Mouse (Mus musculus) right cerebral cortex, postnatal 36 days (tissue): ENCODE data around the gene Pou3f3.

Experiments used
- DNase-seq, 2 experiments: peaks; one replicate each; pipeline ENCODE4 v3.0.0; 2022; ENCODE audit warnings: low spot score in 2 of 2, mixed read lengths in 1 of 2

The Pou3f3 gene

GRCm38 (mm10) chr1:42710234-42710633 is 14.7 kb downstream of the Pou3f3 start:
- no peak for DNase-seq

GRCm38 (mm10) chr1:42710995-42711394 is 15.4 kb downstream of the Pou3f3 start:
- no peak for DNase-seq

DNA sequence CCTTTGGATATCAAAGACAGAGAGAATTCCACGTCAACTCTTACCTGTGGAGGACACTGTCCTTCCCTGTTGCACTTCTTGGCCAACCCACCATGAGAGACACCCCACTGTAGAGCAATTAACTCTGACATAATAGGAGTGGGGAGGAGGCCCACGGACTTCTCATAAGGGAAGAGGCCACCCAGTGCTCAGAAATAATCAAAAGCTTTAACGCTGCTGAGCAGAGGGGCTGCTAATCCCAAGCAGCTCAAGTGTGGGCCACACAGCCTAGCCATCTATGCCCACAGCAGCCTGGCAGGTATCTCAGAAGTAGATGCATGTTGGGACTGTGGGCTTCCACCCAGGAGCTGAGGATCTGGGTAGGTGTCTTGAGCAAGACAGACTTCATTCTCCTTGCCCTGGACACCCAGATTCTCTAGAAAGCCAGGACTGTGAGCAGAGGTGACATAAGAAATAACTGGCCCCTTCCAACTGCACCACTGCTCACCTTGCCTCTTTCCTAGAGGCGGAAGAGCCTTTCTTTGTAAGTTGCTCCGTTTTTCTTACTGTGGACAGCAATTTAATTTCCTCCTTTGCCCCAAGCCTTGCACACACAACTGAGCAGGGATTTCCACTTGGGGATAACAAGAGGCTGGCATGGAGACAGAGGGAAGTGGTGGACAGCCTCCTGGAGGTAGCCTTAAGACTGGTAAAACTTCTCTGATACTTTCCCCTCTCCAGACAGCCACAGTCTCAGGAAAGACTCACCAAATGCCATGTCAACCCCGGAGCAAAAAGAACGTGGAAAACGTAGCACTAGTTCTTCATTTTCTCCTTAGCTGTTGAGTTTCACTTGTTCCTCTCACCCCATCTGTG is 16.1 kb downstream of the Pou3f3 start:
- no peak for DNase-seq

DNA sequence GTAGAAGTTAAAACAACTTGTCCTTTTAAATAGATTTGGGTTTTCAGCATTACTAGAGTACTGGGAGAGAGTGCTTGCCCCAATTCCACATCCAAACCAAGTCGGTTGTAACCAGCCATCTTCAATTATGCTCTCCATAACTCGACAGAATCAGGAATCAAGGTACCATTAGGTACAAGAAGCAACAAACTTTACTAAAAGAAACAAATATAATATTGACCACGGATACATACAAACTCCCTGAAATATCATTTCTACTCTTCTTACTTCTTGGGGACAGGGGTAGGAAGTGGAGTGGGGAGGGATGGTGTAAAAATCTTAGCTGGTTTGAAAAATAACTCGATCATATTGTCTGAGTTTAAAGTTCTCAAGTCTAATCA is 16.7 kb downstream of the Pou3f3 start:
- DNase-seq: no peak

- no peak for DNase-seq
These were observed 17.8 kb downstream of the Pou3f3 start for GRCm38 (mm10) chr1:42713104-42713932.

- DNase-seq: peak in 1 of 2 experiments; percentile 43
These were observed 18.7 kb downstream of the Pou3f3 start for GRCm38 (mm10) chr1:42714016-42714931.

DNA sequence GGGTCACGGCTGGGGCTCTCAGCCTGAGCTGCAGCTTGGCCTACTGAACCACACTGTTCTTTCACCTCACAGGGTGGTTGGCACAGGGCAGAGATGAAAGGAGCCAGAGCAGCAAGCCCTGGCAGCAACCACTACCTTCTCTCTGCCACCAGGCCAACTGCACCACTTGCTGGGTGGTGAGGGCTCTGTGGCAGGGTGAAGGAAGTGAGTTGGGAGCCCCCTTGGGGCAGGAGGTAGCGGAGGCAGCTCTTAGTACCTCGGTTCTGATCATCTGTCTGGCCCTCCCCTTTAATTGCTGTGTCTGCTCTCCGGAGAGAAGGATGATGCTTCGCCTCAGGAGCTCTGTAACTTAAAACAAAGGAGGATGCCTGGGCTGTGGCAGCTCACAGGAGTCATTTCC is 23.0 kb downstream of the Pou3f3 start:
- no peak for DNase-seq

DNA sequence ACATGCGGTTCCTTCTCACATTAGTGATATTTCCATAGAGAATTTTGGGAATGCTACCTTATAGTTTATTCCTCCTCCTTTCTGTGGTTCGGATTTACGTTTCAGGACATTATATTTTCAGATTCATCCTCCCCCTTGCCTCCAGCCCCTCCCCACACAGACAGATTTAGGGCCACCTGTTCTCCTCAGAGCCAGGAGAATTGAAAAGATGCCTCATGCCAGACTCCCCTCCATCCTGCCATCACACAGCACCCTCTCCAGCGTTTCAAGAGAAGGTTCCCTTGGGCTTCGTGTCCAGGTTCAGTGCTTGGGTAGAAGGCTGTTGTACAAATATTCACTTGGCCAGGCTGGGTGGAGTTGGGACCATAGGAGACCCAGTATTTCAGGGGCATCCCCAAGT is 25.8 kb downstream of the Pou3f3 start:
- DNase-seq: no peak

DNA sequence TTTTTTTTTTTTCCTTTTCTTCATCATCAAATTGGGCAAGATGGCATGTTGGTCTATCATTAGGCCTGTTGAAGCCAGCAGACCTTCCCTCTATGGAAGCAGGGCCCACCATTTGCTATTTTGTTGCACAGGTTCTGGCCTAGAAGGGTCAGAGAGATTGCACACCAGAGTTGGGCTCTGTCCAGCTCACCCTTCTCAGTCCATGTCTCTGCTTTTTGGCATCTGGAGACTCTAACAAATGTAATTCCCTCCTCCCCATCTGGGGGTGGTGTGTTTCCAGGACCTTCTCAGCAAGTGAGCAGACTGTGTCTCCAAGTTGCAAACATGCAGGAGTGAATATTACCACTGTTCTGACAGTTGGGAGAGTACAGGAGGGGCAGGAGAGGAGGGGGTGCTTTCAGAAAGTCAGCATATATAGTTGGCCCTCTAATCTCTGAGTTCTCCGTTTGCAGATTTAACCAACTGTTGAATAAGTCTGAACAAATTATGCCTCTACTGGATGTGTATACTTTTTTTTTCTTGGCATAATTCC is 28.3 kb downstream of the Pou3f3 start:
- DNase-seq: no peak

DNA sequence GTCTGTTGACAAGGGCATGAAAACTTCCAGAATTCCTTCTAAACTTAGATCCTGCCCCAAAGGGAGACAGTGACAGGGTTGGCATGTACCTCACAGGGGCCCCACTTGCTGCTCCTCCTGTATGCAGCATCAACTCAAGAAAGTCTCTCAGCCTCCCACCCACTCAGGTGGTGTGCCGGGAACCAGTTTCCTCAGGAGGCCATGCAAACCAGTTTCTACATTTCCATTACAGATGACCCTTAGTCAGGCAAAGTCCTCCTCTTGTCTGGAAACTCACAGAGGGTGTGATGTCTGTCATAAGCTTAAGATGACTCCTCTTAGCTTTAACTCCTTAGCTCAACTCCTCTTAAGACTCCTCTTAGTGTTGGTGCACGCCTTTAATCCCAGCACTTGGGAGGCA is 29.3 kb downstream of the Pou3f3 start:
- no peak for DNase-seq

GRCm38 (mm10) chr1:42727161-42727560 is 31.6 kb downstream of the Pou3f3 start:
- DNase-seq: no peak

- peak in 1 of 2 experiments; percentile 53 for DNase-seq
These were observed 32.1 kb downstream of the Pou3f3 start for GRCm38 (mm10) chr1:42727676-42728075.

DNA sequence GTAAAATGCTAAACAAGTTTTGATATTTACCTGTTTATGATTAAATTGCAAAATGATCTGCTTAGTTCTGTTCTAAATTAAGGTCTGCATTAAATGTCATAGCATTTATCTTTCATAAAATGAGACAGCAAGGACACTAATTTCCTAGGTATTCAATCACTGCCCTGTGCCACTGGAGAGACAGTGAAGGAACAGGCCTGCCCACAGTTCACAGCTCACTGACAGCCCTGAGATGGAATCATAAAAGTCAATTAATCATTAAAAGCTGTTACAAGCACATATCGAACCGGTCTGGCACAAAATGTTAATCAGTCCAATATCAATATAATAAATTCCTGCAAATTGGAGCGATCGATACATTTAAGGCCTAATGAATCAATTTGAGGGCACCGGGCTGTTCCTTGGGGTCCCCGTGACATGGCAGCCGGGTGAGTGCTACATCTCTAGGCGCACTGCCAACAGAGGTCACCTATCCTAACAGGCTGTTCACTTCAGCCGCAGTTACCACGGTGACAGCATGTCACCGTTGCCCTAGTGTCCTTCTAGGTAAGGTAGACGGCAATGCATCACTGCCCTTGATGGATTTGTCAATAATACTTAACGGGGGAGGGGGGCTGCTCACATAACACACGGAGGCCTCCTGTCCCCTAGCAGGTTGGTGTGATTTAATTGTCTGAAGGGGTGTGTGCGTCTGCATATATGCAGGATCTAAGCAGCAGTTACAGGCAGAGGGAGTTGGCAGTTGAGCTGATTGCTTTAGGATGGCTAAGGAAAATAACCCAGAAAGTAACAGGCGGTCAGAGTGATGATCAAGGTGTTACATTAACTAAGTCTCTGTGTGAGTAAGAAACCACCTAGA is 46.0 kb downstream of the Pou3f3 start:
- DNase-seq: no peak

- no peak for DNase-seq
These were observed 46.6 kb downstream of the Pou3f3 start for GRCm38 (mm10) chr1:42742242-42742560.

GRCm38 (mm10) chr1:42745047-42745446 is 49.5 kb downstream of the Pou3f3 start:
- no peak for DNase-seq

GRCm38 (mm10) chr1:42749536-42750292 is 54.1 kb downstream of the Pou3f3 start:
- peak in 1 of 2 experiments; percentile 28 for DNase-seq
